Comparison of ENCODE assay signal across 15 mouse cellular contexts in genomic region chr6:22444220-22444619, GRCm38 (mm10).
DNase-seq lines count a peak whose midpoint lies in the region.
"Had no signal": no experiment of that assay in that cellular context is flagged by ENCODE, and none has a peak within 500 bp of the region (broad histone marks: within the 10 kb centered on the region; RNA-seq: fewer than 3 reads in every experiment).

No protein-coding gene starts in this region.

- peak; percentile 26 for DNase-seq in urinary bladder, adult 2 months (ENCODE audit: low spot score)
- DNase-seq in urinary bladder, postnatal 25 days (ENCODE audit: low spot score), result no peak
- peak; percentile 77 for DNase-seq in T-cell, adult 2 months (ENCODE audit: low spot score)
- peak; percentile 23 to 56 for DNase-seq in lung, postnatal 4 days
- DNase-seq in thymus, postnatal 0 days (ENCODE audit: low spot score), result no peak
- no peak for DNase-seq in right cerebral cortex, adult 2 months (ENCODE audit: low spot score in 2 of 2)
- DNase-seq in layer of hippocampus, adult 9-11 months, result no peak
- DNase-seq: adrenal gland, postnatal 36 days; cerebellum, adult 2 months; forebrain, postnatal 0 days; gastrocnemius, adult 2 months; heart, postnatal 36 days; kidney, adult 18-20 months; kidney, postnatal 10 days; right cerebral cortex, postnatal 25 days had no signal

Comparison
In these comparisons a context has a peak if more than half of its experiments do, and no peak if none do; other contexts are left out.
1. DNase-seq: peak in urinary bladder, adult 2 months (single experiment), T-cell, adult 2 months (single experiment) and lung, postnatal 4 days (2 of 2); none in urinary bladder, postnatal 25 days (single experiment), thymus, postnatal 0 days (single experiment), right cerebral cortex, adult 2 months (0 of 2) and layer of hippocampus, adult 9-11 months (single experiment).